Mouse (Mus musculus): ENCODE measurements at regions not wholly inside any gene's neighbourhood (a gene's known extent, or its start where the extent isn't known, plus 50 kb on each side); places are given as distances from the start of the nearest gene placed in this dataset.

- Histone ChIP-seq H3K9me3 (replicated peaks) (no peaks in the 10 kb centered on the region), H3K4me1 (no peaks in the 10 kb centered on the region), H3K27ac (no peak overlapping the region), H3K27me3 (ENCODE audit: low read depth, poor library complexity, severe bottlenecking) (peaks cover 99% of the 10 kb centered on the region), H3K36me3 (no peaks in the 10 kb centered on the region), H3K4me3 (no peak overlapping the region)
- no peak for DNase-seq (ENCODE audit: low spot score)
- 73% methylated on average over 2 of the region's 2 CpGs for WGBS
These were observed 239.9 kb downstream of the Bcor start for GRCm38 (mm10) chrX:11920231-11920630.

- Histone ChIP-seq H3K27me3 (ENCODE audit: low read depth, poor library complexity, severe bottlenecking) (peaks cover 99% of the 10 kb centered on the region), H3K27ac (no peak overlapping the region), H3K36me3 (no peaks in the 10 kb centered on the region), H3K9me3 (replicated peaks) (no peaks in the 10 kb centered on the region), H3K4me3 (no peak overlapping the region), H3K4me1 (peaks cover 28% of the 10 kb centered on the region)
- 90% methylated on average over 3 of the region's 3 CpGs for WGBS
- no peak for DNase-seq (ENCODE audit: low spot score)
These were observed 235.4 kb downstream of the Bcor start for GRCm38 (mm10) chrX:11924639-11925302.

GRCm38 (mm10) chrX:11926868-11927535, 233.2 kb downstream of the Bcor start:
- H3K27me3 ChIP-seq (ENCODE audit: low read depth, poor library complexity, severe bottlenecking) = peaks cover 100% of the 10 kb centered on the region
- no peaks in the 10 kb centered on the region for H3K36me3 ChIP-seq
- 11% methylated on average over 10 of the region's 10 CpGs for WGBS
- H3K4me3 ChIP-seq = no peak overlapping the region
- no peaks in the 10 kb centered on the region for H3K9me3 ChIP-seq (replicated peaks)
- H3K4me1 ChIP-seq = peaks cover 48% of the 10 kb centered on the region
- peak; percentile 37 for DNase-seq (ENCODE audit: low spot score)
- peak overlapping the region; percentile 72 for H3K27ac ChIP-seq

- peak; percentile 40 for DNase-seq (ENCODE audit: low spot score)
- Histone ChIP-seq H3K4me3 (no peak overlapping the region), H3K27me3 (ENCODE audit: low read depth, poor library complexity, severe bottlenecking) (peaks cover 92% of the 10 kb centered on the region), H3K9me3 (replicated peaks) (no peaks in the 10 kb centered on the region), H3K27ac (peak overlapping the region; percentile 53), H3K36me3 (no peaks in the 10 kb centered on the region), H3K4me1 (peaks cover 48% of the 10 kb centered on the region)
- 25% methylated on average over 6 of the region's 6 CpGs for WGBS
These were observed 230.7 kb downstream of the Bcor start for GRCm38 (mm10) chrX:11929448-11929847.

- DNase-seq (ENCODE audit: low spot score) = peak; percentile 36
- no peak overlapping the region for H3K4me3 ChIP-seq
- peaks cover 87% of the 10 kb centered on the region for H3K27me3 ChIP-seq (ENCODE audit: low read depth, poor library complexity, severe bottlenecking)
- H3K36me3 ChIP-seq = no peaks in the 10 kb centered on the region
- H3K27ac ChIP-seq = no peak overlapping the region; the same call in 1 of the 2 replicates
- H3K4me1 ChIP-seq = peaks cover 48% of the 10 kb centered on the region
- WGBS = 14% methylated on average over 9 of the region's 9 CpGs
- H3K9me3 ChIP-seq (replicated peaks) = no peaks in the 10 kb centered on the region
These were observed 228.7 kb downstream of the Bcor start for GRCm38 (mm10) chrX:11931432-11931831.

GRCm38 (mm10) chrX:11935337-11935736, 224.8 kb downstream of the Bcor start:
- no peaks in the 10 kb centered on the region for H3K9me3 ChIP-seq (replicated peaks)
- 60% methylated on average over 5 of the region's 5 CpGs for WGBS
- peaks cover 70% of the 10 kb centered on the region for H3K27me3 ChIP-seq (ENCODE audit: low read depth, poor library complexity, severe bottlenecking)
- no peak overlapping the region for H3K27ac ChIP-seq
- H3K4me3 ChIP-seq = no peak overlapping the region
- DNase-seq (ENCODE audit: low spot score) = no peak
- H3K4me1 ChIP-seq = peaks cover 15% of the 10 kb centered on the region
- no peaks in the 10 kb centered on the region for H3K36me3 ChIP-seq

GRCm38 (mm10) chrX:11940246-11940645, 219.9 kb downstream of the Bcor start:
- 83% methylated on average over 2 of the region's 2 CpGs for WGBS
- Histone ChIP-seq H3K4me3 (no peak overlapping the region), H3K36me3 (no peaks in the 10 kb centered on the region), H3K27me3 (ENCODE audit: low read depth, poor library complexity, severe bottlenecking) (peaks cover 78% of the 10 kb centered on the region), H3K9me3 (replicated peaks) (no peaks in the 10 kb centered on the region), H3K27ac (no peak overlapping the region), H3K4me1 (peaks cover 14% of the 10 kb centered on the region)
- no peak for DNase-seq (ENCODE audit: low spot score)

- Histone ChIP-seq H3K9me3 (replicated peaks) (no peaks in the 10 kb centered on the region), H3K4me1 (peaks cover 14% of the 10 kb centered on the region), H3K4me3 (no peak overlapping the region), H3K36me3 (no peaks in the 10 kb centered on the region), H3K27me3 (ENCODE audit: low read depth, poor library complexity, severe bottlenecking) (peaks cover 95% of the 10 kb centered on the region), H3K27ac (no peak overlapping the region)
- WGBS = 45% methylated on average over 10 of the region's 10 CpGs
- DNase-seq (ENCODE audit: low spot score) = no peak
These were observed 216.8 kb downstream of the Bcor start for GRCm38 (mm10) chrX:11943367-11943766.

GRCm38 (mm10) chrX:11944574-11944973, 215.6 kb downstream of the Bcor start:
- Histone ChIP-seq H3K9me3 (replicated peaks) (no peaks in the 10 kb centered on the region), H3K36me3 (no peaks in the 10 kb centered on the region), H3K27me3 (ENCODE audit: low read depth, poor library complexity, severe bottlenecking) (peaks cover 98% of the 10 kb centered on the region), H3K4me3 (no peak overlapping the region), H3K27ac (no peak overlapping the region), H3K4me1 (peaks cover 14% of the 10 kb centered on the region)
- DNase-seq (ENCODE audit: low spot score) = no peak
- WGBS = 28% methylated on average over 6 of the region's 6 CpGs

GRCm38 (mm10) chrX:11945280-11945679, 214.9 kb downstream of the Bcor start:
- H3K4me1 ChIP-seq = peaks cover 14% of the 10 kb centered on the region
- WGBS = 55% methylated on average over 1 of the region's 1 CpGs
- no peaks in the 10 kb centered on the region for H3K36me3 ChIP-seq
- no peaks in the 10 kb centered on the region for H3K9me3 ChIP-seq (replicated peaks)
- H3K27ac ChIP-seq = no peak overlapping the region
- H3K27me3 ChIP-seq (ENCODE audit: low read depth, poor library complexity, severe bottlenecking) = peaks cover 100% of the 10 kb centered on the region
- no peak for DNase-seq (ENCODE audit: low spot score)
- no peak overlapping the region for H3K4me3 ChIP-seq

- H3K9me3 ChIP-seq (replicated peaks) = no peaks in the 10 kb centered on the region
- H3K27ac ChIP-seq = no peak overlapping the region
- no peak overlapping the region for H3K4me3 ChIP-seq
- peaks cover 94% of the 10 kb centered on the region for H3K27me3 ChIP-seq (ENCODE audit: low read depth, poor library complexity, severe bottlenecking)
- H3K36me3 ChIP-seq = no peaks in the 10 kb centered on the region
- no peaks in the 10 kb centered on the region for H3K4me1 ChIP-seq
- no peak for DNase-seq (ENCODE audit: low spot score)
- WGBS = 60% methylated on average over 2 of the region's 2 CpGs
These were observed 208.0 kb downstream of the Bcor start for GRCm38 (mm10) chrX:11952193-11952592.

- Histone ChIP-seq H3K36me3 (no peaks in the 10 kb centered on the region), H3K27ac (no peak overlapping the region), H3K27me3 (ENCODE audit: low read depth, poor library complexity, severe bottlenecking) (peaks cover 78% of the 10 kb centered on the region), H3K4me3 (no peak overlapping the region), H3K9me3 (replicated peaks) (no peaks in the 10 kb centered on the region), H3K4me1 (no peaks in the 10 kb centered on the region)
- DNase-seq (ENCODE audit: low spot score) = no peak
- WGBS = 77% methylated on average over 3 of the region's 3 CpGs
These were observed 204.0 kb downstream of the Bcor start for GRCm38 (mm10) chrX:11956194-11956593.

GRCm38 (mm10) chrX:11957011-11957410, 203.1 kb downstream of the Bcor start:
- H3K4me1 ChIP-seq = no peaks in the 10 kb centered on the region
- H3K27me3 ChIP-seq (ENCODE audit: low read depth, poor library complexity, severe bottlenecking) = peaks cover 78% of the 10 kb centered on the region
- H3K27ac ChIP-seq = no peak overlapping the region
- no peak overlapping the region for H3K4me3 ChIP-seq
- no peaks in the 10 kb centered on the region for H3K36me3 ChIP-seq
- no peaks in the 10 kb centered on the region for H3K9me3 ChIP-seq (replicated peaks)
- no peak for DNase-seq (ENCODE audit: low spot score)
- WGBS = 38% methylated on average over 6 of the region's 6 CpGs

Measured in limb, embryonic 10.5 days (tissue).